Mouse (Mus musculus) CH12.LX (cell line): ENCODE measurements around the gene Napsa. TPM values are rescaled to one million over a fixed set of nuclear protein-coding genes. Genes with fewer than 3 reads are reported as not detected.

ENCODE experiments used
- DNase-seq: peaks from one replicate; pipeline ENCODE4 v3.0.0-alpha.2; 2013; ENCODE audit errors: extremely low read depth
- H3K27ac ChIP-seq: 2 replicates; pipeline ENCODE4 v1.5.1; 2012; ENCODE audit warnings: low read depth, mild to moderate bottlenecking, control low read depth, moderate library complexity; ENCODE audit not compliant: insufficient read depth
- H3K27me3 ChIP-seq: replicated peaks from 2 replicates; pipeline ENCODE3; 2012; ENCODE audit warnings: inconsistent platforms
- H3K36me3 ChIP-seq, 2 experiments: replicated peaks in 1 of 2; 2 replicates each; pipeline versions ENCODE3 to v1.6.1; 2012; ENCODE audit warnings: inconsistent platforms in 1 of 2, low read length in 1 of 2, mild to moderate bottlenecking in 1 of 2, mixed read lengths in 1 of 2, moderate library complexity in 1 of 2; ENCODE audit not compliant: control insufficient read depth in 1 of 2, insufficient read depth in 1 of 2
- H3K4me1 ChIP-seq, 2 experiments: 2 replicates each; pipeline ENCODE4 v1.6.1; 2012; ENCODE audit warnings: inconsistent platforms in 1 of 2, moderate library complexity in 1 of 2; ENCODE audit not compliant: insufficient read depth in 2 of 2, control insufficient read depth in 1 of 2
- H3K4me2 ChIP-seq: 2 replicates; pipeline ENCODE4 v1.6.1; 2012; ENCODE audit warnings: low read depth, mild to moderate bottlenecking, control low read depth; ENCODE audit not compliant: poor library complexity, insufficient read depth, severe bottlenecking
- H3K4me3 ChIP-seq, 3 experiments: fragments of 150-350 bp in 1 of 3; sonication (generic) in 1 of 3; replicated peaks in 1 of 3; 2 replicates each; pipeline versions ENCODE3 to v1.5.1; 2011 to 2012; ENCODE audit warnings: low read depth in 2 of 3, low read length in 2 of 3, mild to moderate bottlenecking in 2 of 3, moderate library complexity in 2 of 3, control low read depth in 1 of 3, improper control_type of control experiment in 1 of 3, inconsistent platforms in 1 of 3, mixed read lengths in 1 of 3; ENCODE audit not compliant: poor library complexity in 1 of 3
- H3K79me2 ChIP-seq: replicated peaks from 2 replicates; pipeline ENCODE4 v1.6.1; 2012; ENCODE audit warnings: mild to moderate bottlenecking, moderate library complexity; ENCODE audit not compliant: control insufficient read depth, poor library complexity, insufficient read depth, severe bottlenecking; ENCODE audit errors: extremely low read depth
- H3K9ac ChIP-seq: 2 replicates; pipeline ENCODE4 v1.6.1; 2012; ENCODE audit warnings: low read depth, mild to moderate bottlenecking, control low read depth, moderate library complexity; ENCODE audit not compliant: insufficient read depth
- H3K9me3 ChIP-seq: replicated peaks from 2 replicates; pipeline ENCODE3; 2012; ENCODE audit warnings: low read length, inconsistent platforms, mixed read lengths
- CHD1 ChIP-seq: IDR thresholded peaks from 2 replicates; pipeline ENCODE4 v1.6.1; 2012; ENCODE audit warnings: low read depth, low read length, improper control_type of control experiment, inconsistent platforms
- CHD2 ChIP-seq: IDR thresholded peaks from 2 replicates; pipeline ENCODE4 v1.6.1; 2011; ENCODE audit warnings: low read length, improper control_type of control experiment
- CTCF ChIP-seq, 2 experiments: IDR thresholded peaks in 1 of 2; conservative IDR thresholded peaks in 1 of 2; 2 replicates each; pipeline ENCODE4 v1.5.1; 2011 to 2012; ENCODE audit warnings: low read depth in 2 of 2, low read length in 2 of 2, improper control_type of control experiment in 1 of 2, inconsistent platforms in 1 of 2, mild to moderate bottlenecking in 1 of 2, moderate library complexity in 1 of 2
- EP300 ChIP-seq: IDR thresholded peaks from 2 replicates; pipeline ENCODE4 v1.6.1; 2011; ENCODE audit warnings: low read length, improper control_type of control experiment
- ETS1 ChIP-seq: conservative IDR thresholded peaks from 2 replicates; pipeline ENCODE4 v1.6.1; 2012; ENCODE audit warnings: low read depth, mild to moderate bottlenecking, inconsistent platforms, low read length, improper control_type of control experiment, moderate library complexity
- GABPA ChIP-seq: IDR thresholded peaks from 2 replicates; pipeline ENCODE4 v1.6.1; 2012; ENCODE audit warnings: low read depth, low read length, improper control_type of control experiment, inconsistent platforms; ENCODE audit not compliant: insufficient replicate concordance
- HCFC1 ChIP-seq: IDR thresholded peaks from 2 replicates; pipeline ENCODE4 v1.6.1; 2012; ENCODE audit warnings: low read depth, mild to moderate bottlenecking, inconsistent platforms, low read length, improper control_type of control experiment
- MAX ChIP-seq: IDR thresholded peaks from 2 replicates; pipeline ENCODE4 v1.6.1; 2011; ENCODE audit warnings: low read length, improper control_type of control experiment
- MEF2A ChIP-seq: IDR thresholded peaks from 2 replicates; pipeline ENCODE4 v1.6.1; 2014; ENCODE audit warnings: low read depth, mild to moderate bottlenecking, inconsistent platforms, low read length, improper control_type of control experiment, borderline replicate concordance
- PAX5 ChIP-seq: IDR thresholded peaks from 2 replicates; pipeline ENCODE4 v1.6.1; 2012; ENCODE audit warnings: low read length, inconsistent platforms, mixed read lengths
- POLR2A ChIP-seq: IDR thresholded peaks from 2 replicates; pipeline ENCODE4 v1.6.1; 2011; ENCODE audit warnings: low read depth, mild to moderate bottlenecking, improper control_type of control experiment, low read length
- POLR2AphosphoS2 ChIP-seq: IDR thresholded peaks from 2 replicates; pipeline ENCODE4 v1.6.1; 2011; ENCODE audit warnings: low read depth, low read length, improper control_type of control experiment
- RAD21 ChIP-seq: IDR thresholded peaks from 2 replicates; pipeline ENCODE4 v1.6.1; 2011; ENCODE audit warnings: low read depth, mild to moderate bottlenecking, low read length, improper control_type of control experiment, moderate library complexity
- RCOR1 ChIP-seq: conservative IDR thresholded peaks from 2 replicates; pipeline ENCODE4 v1.6.1; 2012; ENCODE audit warnings: low read depth, mild to moderate bottlenecking, inconsistent platforms, low read length, improper control_type of control experiment
- SIN3A ChIP-seq: IDR thresholded peaks from 2 replicates; pipeline ENCODE4 v1.6.1; 2012; ENCODE audit warnings: low read length, improper control_type of control experiment, inconsistent platforms
- SMC3 ChIP-seq: IDR thresholded peaks from 2 replicates; pipeline ENCODE4 v1.6.1; 2011; ENCODE audit warnings: low read depth, low read length, improper control_type of control experiment
- TCF12 ChIP-seq: IDR thresholded peaks from 2 replicates; pipeline ENCODE4 v1.6.1; 2014; ENCODE audit warnings: low read depth, mild to moderate bottlenecking, inconsistent platforms, low read length, improper control_type of control experiment
- UBTF ChIP-seq: IDR thresholded peaks from 2 replicates; pipeline ENCODE4 v1.6.1; 2012; ENCODE audit warnings: low read depth, mild to moderate bottlenecking, inconsistent platforms, low read length, improper control_type of control experiment, moderate library complexity
- USF1 ChIP-seq: IDR thresholded peaks from 2 replicates; pipeline ENCODE4 v1.6.1; 2014; ENCODE audit warnings: low read depth, mild to moderate bottlenecking, inconsistent platforms, low read length, improper control_type of control experiment
- USF2 ChIP-seq: conservative IDR thresholded peaks from 2 replicates; pipeline ENCODE4 v1.6.1; 2011; ENCODE audit warnings: low read depth, low read length, improper control_type of control experiment
- ZMIZ1 ChIP-seq: IDR thresholded peaks from 2 replicates; pipeline ENCODE4 v1.6.1; 2012; ENCODE audit warnings: low read depth, mild to moderate bottlenecking, inconsistent platforms, low read length, improper control_type of control experiment
- ZNF384 ChIP-seq: IDR thresholded peaks from 2 replicates; pipeline ENCODE4 v1.6.1; 2012; ENCODE audit warnings: low read depth, low read length, improper control_type of control experiment, inconsistent platforms
- dilution Hi-C: fragments of 300-500 bp; cut with MboI; formaldehyde crosslinking; loops from 2 replicates; pipeline ENCODE4 v1.14.3; 2020; ENCODE audit warnings: low sequenced_read_pairs; ENCODE audit not compliant: extremely low pct_unique_long_range_greater_than_20kb, extremely low pct_ligation_motif_present
- in situ Hi-C: fragments of 300-500 bp; cut with MboI; formaldehyde crosslinking; loops from 3 replicates; pipeline ENCODE4 v1.14.3; 2019; ENCODE audit warnings: low sequenced_read_pairs, low pct_ligation_motif_present, low pct_unique_long_range_greater_than_20kb, mixed read lengths
- polyA plus RNA-seq: library from polyadenylated mRNA; unstranded; fragments of >175 nt; gene quantifications from 2 replicates; pipeline ENCODE4 v1.2.1, GENCODE M21; 2012; ENCODE audit warnings: low read depth; ENCODE audit not compliant: insufficient read length
- total RNA-seq, 2 experiments: library from RNA; depleted of rRNA; stranded (reverse); fragments of 300-350 nt in 1 of 2; fragments of >200 nt in 1 of 2; gene quantifications; 2 replicates each; pipeline ENCODE4 v1.2.3; 2012 to 2014

Napsa gene
- total and polyA plus RNA-seq, 3 experiments = 175 to 253 (median 194) TPM

- Histone ChIP-seq H3K4me3 (no peak overlapping the region), H3K9me3 (no peaks in the 10 kb centered on the region), H3K4me1 (peaks cover 12 to 27% of the 10 kb centered on the region in 2 experiments), H3K36me3 (peaks cover 30 to 37% of the 10 kb centered on the region in 2 experiments), H3K79me2 (peaks cover 10% of the 10 kb centered on the region; the same call in 1 of the 2 replicates), H3K27me3 (no peaks in the 10 kb centered on the region), H3K9ac (no peak overlapping the region), H3K27ac (no peak overlapping the region), H3K4me2 (no peak overlapping the region)
- in situ Hi-C loops = loop anchor here (5.0 kb wide), 1 partner anchor 44 kb away; no protein-coding TSS in a partner anchor
- TF ChIP-seq PAX5 (no peak), USF2 (no peak), CHD2 (no peak), MAX (no peak), SMC3 (no peak), EP300 (no peak), USF1 (no peak), ETS1 (no peak), TCF12 (no peak)
- dilution Hi-C loops = no loop called here
- no peak for DNase-seq
Measured at GRCm38 (mm10) chr7:44551301-44551700, 20.9 kb upstream of the Napsa start.

GRCm38 (mm10) chr7:44551731-44552130, 20.4 kb upstream of the Napsa start:
- dilution Hi-C loops = no loop called here
- H3K9me3 ChIP-seq = no peaks in the 10 kb centered on the region
- peaks cover 6% of the 10 kb centered on the region; the same call in 1 of the 2 replicates for H3K79me2 ChIP-seq
- no peak overlapping the region for H3K27ac ChIP-seq
- no peak overlapping the region for H3K4me2 ChIP-seq
- no peak overlapping the region for H3K4me3 ChIP-seq
- no peak overlapping the region for H3K9ac ChIP-seq
- peaks cover 11 to 27% of the 10 kb centered on the region in 2 experiments for H3K4me1 ChIP-seq
- no peaks in the 10 kb centered on the region for H3K27me3 ChIP-seq
- in situ Hi-C loops = loop anchor here (5.0 kb wide), 1 partner anchor 44 kb away; no protein-coding TSS in a partner anchor
- H3K36me3 ChIP-seq = peaks cover 30 to 37% of the 10 kb centered on the region in 2 experiments
- DNase-seq = no peak
- no peak for TF ChIP-seq ETS1
- no peak for TF ChIP-seq RAD21
- TF ChIP-seq PAX5 = no peak
- no peak for TF ChIP-seq ZMIZ1
- TF ChIP-seq CHD2 = no peak
- no peak for TF ChIP-seq POLR2AphosphoS2
- no peak for TF ChIP-seq HCFC1
- no peak for TF ChIP-seq MEF2A
- no peak for TF ChIP-seq RCOR1
- TF ChIP-seq CTCF (conservative IDR thresholded peaks at IDR 0.05 in 1 of 2, IDR thresholded peaks at IDR 0.05 in 1 of 2; ENCODE audit: low read depth in 2 of 2, low read length in 2 of 2) = no peak
- no peak for TF ChIP-seq ZNF384
- no peak for TF ChIP-seq GABPA
- no peak for TF ChIP-seq UBTF
- no peak for TF ChIP-seq POLR2A
- no peak for TF ChIP-seq CHD1
- TF ChIP-seq TCF12 = no peak
- no peak for TF ChIP-seq SIN3A
- TF ChIP-seq, all 38 proteins: peak for 0
